In the genomic region with DNA sequence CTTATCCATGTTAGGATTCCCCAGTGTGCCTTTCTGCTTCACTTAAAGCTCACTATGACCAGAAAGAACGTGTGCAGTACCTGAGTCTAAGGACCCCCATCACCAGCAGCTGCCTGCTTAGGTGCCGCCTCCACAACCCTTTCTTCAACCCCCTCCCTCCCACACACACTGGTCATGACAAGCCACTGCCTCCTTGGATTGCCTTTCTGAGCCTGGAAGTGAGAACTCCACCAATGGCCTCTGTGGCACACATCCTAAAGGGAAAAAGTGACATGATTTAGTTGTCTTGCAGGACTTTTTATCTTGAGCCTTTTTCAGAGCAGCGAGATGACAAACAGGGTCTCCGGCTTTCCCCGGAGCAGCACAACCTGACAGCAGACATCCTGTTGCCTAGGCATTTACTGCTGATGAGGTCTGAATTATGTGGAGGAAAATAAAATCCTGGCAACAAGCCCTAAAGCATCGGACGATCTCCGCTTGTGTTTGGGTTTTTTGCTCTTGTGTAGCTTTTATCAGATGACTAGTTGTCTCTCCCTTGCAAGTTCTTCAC, we compare ENCODE assay signal across 22 mouse cellular contexts.
DNase-seq lines count a peak whose midpoint lies in the region; ATAC-seq and TF ChIP-seq lines count a peak whose summit lies in the region.
"Had no signal": no experiment of that assay in that cellular context is flagged by ENCODE, and none has a peak within 500 bp of the region (broad histone marks: within the 10 kb centered on the region; RNA-seq: fewer than 3 reads in every experiment).

No protein-coding gene starts in this region.

- H3K9me3 ChIP-seq in kidney, embryonic 16.5 days (ENCODE audit: low read length) = no peaks in the 10 kb centered on the region
- no peaks in the 10 kb centered on the region for H3K9me3 ChIP-seq in lung, embryonic 14.5 days (ENCODE audit: low read depth, low read length)
- H3K9me3 ChIP-seq: embryonic facial prominence, embryonic 12.5 days; embryonic facial prominence, embryonic 15.5 days; hindbrain, embryonic 12.5 days had no signal

- no peak overlapping the region for H3K9ac ChIP-seq in kidney, embryonic 16.5 days (replicated peaks; ENCODE audit: low read length)
- no peak overlapping the region for H3K9ac ChIP-seq in lung, embryonic 14.5 days
- H3K9ac ChIP-seq: embryonic facial prominence, embryonic 12.5 days; embryonic facial prominence, embryonic 15.5 days; forebrain, postnatal 0 days; hindbrain, embryonic 12.5 days had no signal

- 27% methylated on average over 8 of the region's 8 CpGs for WGBS in kidney, embryonic 16.5 days
- WGBS in lung, embryonic 14.5 days = 45% methylated on average over 8 of the region's 8 CpGs

- 0 out of 2 replicates have a peak, but pooled peaks cover 9% of the 10 kb centered on the region for H3K4me1 ChIP-seq in kidney, embryonic 16.5 days (ENCODE audit: insufficient read depth, low read length)
- no peaks in the 10 kb centered on the region for H3K4me1 ChIP-seq in lung, embryonic 14.5 days (ENCODE audit: insufficient read depth)
- H3K4me1 ChIP-seq: embryonic facial prominence, embryonic 12.5 days; embryonic facial prominence, embryonic 15.5 days; hindbrain, embryonic 12.5 days had no signal

- no peaks in the 10 kb centered on the region for H3K36me3 ChIP-seq in kidney, embryonic 16.5 days (ENCODE audit: insufficient read depth, low read length)
- H3K36me3 ChIP-seq in lung, embryonic 14.5 days (ENCODE audit: insufficient read depth) = no peaks in the 10 kb centered on the region
- H3K36me3 ChIP-seq: embryonic facial prominence, embryonic 12.5 days; embryonic facial prominence, embryonic 15.5 days; hindbrain, embryonic 12.5 days had no signal

- peaks cover 33% of the 10 kb centered on the region for H3K27me3 ChIP-seq in kidney, embryonic 16.5 days (ENCODE audit: insufficient read depth, low read length)
- H3K27me3 ChIP-seq in lung, embryonic 14.5 days (ENCODE audit: insufficient read depth, low read length) = no peaks in the 10 kb centered on the region
- H3K27me3 ChIP-seq: embryonic facial prominence, embryonic 12.5 days; embryonic facial prominence, embryonic 15.5 days; hindbrain, embryonic 12.5 days had no signal

- no peak overlapping the region for H3K27ac ChIP-seq in kidney, embryonic 16.5 days (ENCODE audit: low read length)
- no peak overlapping the region for H3K27ac ChIP-seq in lung, embryonic 14.5 days (ENCODE audit: low read depth)
- H3K27ac ChIP-seq: embryonic facial prominence, embryonic 12.5 days; embryonic facial prominence, embryonic 15.5 days; gastrocnemius, adult 2 months; hindbrain, embryonic 12.5 days had no signal

- ATAC-seq in kidney, embryonic 16.5 days (ENCODE audit: low FRiP score, low TSS enrichment) = peak; percentile 85
- ATAC-seq in lung, embryonic 14.5 days (ENCODE audit: insufficient read depth) = peak; percentile 66; the same call in 1 of the 2 replicates
- ATAC-seq: CD4-positive, CD25-positive, alpha-beta regulatory T cell, adult 4 months; forebrain, embryonic 14.5 days; forebrain, postnatal 0 days had no signal

- TF ChIP-seq CTCF in lung, embryonic 14.5 days (IDR thresholded peaks at IDR 0.05; ENCODE audit: low read depth) = no peak

- no peak for DNase-seq in kidney, postnatal 25 days
- DNase-seq in kidney, postnatal 14 days = peak; percentile 52
- no peak for DNase-seq in kidney, adult 11 months
- peak; percentile 34 for DNase-seq in lung, embryonic 14.5 days
- DNase-seq in lung, postnatal 14 days = no peak
- DNase-seq: adrenal gland, adult 2 months; adrenal gland, postnatal 14 days; cerebellum, adult 11 months; cerebellum, adult 2 months; cerebellum, adult 9-11 months; cerebellum, postnatal 25 days; forebrain, postnatal 0 days; gastrocnemius, adult 2 months; gastrocnemius, postnatal 14 days; heart, adult 11 months had no signal

- H3K4me2 ChIP-seq in kidney, embryonic 16.5 days (replicated peaks; ENCODE audit: low read depth, low read length) = no peak overlapping the region
- H3K4me2 ChIP-seq in lung, embryonic 14.5 days = no peak overlapping the region
- H3K4me2 ChIP-seq: embryonic facial prominence, embryonic 12.5 days; embryonic facial prominence, embryonic 15.5 days; heart, embryonic 11.5 days; hindbrain, embryonic 12.5 days had no signal

- no peak overlapping the region for H3K4me3 ChIP-seq in kidney, embryonic 16.5 days (ENCODE audit: low read length)
- H3K4me3 ChIP-seq in lung, embryonic 14.5 days (ENCODE audit: low read depth, low read length) = no peak overlapping the region
- H3K4me3 ChIP-seq: embryonic facial prominence, embryonic 12.5 days; embryonic facial prominence, embryonic 15.5 days; gastrocnemius, adult 2 months; hindbrain, embryonic 12.5 days had no signal

Comparison
In these comparisons a context has a peak if more than half of its experiments do, and no peak if none do; other contexts are left out.
1. DNase-seq: peak in kidney, postnatal 14 days (single experiment) and lung, embryonic 14.5 days (single experiment); none in kidney, postnatal 25 days (0 of 2), kidney, adult 11 months (single experiment) and lung, postnatal 14 days (single experiment).